Mouse (Mus musculus) forebrain, embryonic 10.5 days (tissue): ENCODE results near the gene Commd6. TPM values are rescaled to one million over a fixed set of nuclear protein-coding genes. Genes with fewer than 3 reads are reported as not detected.
"Not testable (repeated sequence)": the region's sequence is repeated elsewhere in the genome, so short reads cannot be mapped to it uniquely, and the experiment has no call there.

Experiments used
- DNase-seq: peaks from one replicate; pipeline ENCODE4 v3.0.0-alpha.2; 2017; ENCODE audit warnings: low spot score; ENCODE audit errors: extremely low spot score
- H3K27ac ChIP-seq: fragments of 300-500 bp; sonication (generic); 2 replicates; pipeline ENCODE4 v1.5.1; 2016; ENCODE audit warnings: mild to moderate bottlenecking
- H3K27me3 ChIP-seq: fragments of 300-500 bp; sonication (generic); 2 replicates; pipeline ENCODE4 v1.6.1; 2016; ENCODE audit warnings: mild to moderate bottlenecking; ENCODE audit not compliant: poor library complexity, severe bottlenecking
- H3K36me3 ChIP-seq: fragments of 300-500 bp; sonication (generic); replicated peaks from 2 replicates; pipeline ENCODE4 v1.6.1; 2016; ENCODE audit warnings: mild to moderate bottlenecking, moderate library complexity
- H3K4me1 ChIP-seq: fragments of 300-500 bp; sonication (generic); 2 replicates; pipeline ENCODE4 v1.6.1; 2016
- H3K4me3 ChIP-seq: fragments of 300-500 bp; sonication (generic); 2 replicates; pipeline ENCODE4 v1.5.1; 2016; ENCODE audit warnings: mild to moderate bottlenecking, moderate library complexity
- H3K9me3 ChIP-seq: fragments of 300-500 bp; sonication (generic); 2 replicates; pipeline ENCODE4 v1.6.1; 2016; ENCODE audit warnings: mild to moderate bottlenecking, moderate library complexity
- WGBS: fragments of 180-500 bp; shearing (Covaris S2); methylation state at CpG from one replicate; pipeline ENCODE4 v1.1.7; 2016; 5-methylcytosine and 5-hydroxymethylcytosine counted together
- polyA plus RNA-seq: library from polyadenylated mRNA; unstranded; fragments of >200 nt; fragmentation: Nextera tagmentation; extraction: Ambion mirVana; gene quantifications from 2 replicates; pipeline ENCODE4 v1.2.1, GENCODE M21; 2016

Gene Commd6
- polyA plus RNA-seq, 1 experiment from 2014 or later: 109 TPM

DNA sequence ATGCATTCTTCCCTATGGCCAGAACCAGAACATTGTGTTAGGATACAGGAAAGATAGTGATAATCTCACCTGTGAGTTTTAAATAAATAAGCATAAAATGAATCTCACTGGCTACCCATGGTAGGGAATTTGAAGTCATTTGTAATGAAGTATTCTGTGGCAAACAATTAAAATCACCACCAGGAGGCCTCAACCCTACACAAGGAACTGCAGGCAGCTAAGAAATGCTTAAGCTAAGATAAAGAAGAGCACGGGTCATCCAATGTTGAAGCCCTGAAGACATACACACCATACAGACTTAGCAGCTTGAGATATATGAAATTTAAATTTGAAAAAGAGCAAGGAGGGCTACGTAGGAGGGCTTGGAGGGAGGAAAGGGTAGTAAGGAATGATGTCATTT lies 34.6 kb downstream of the Commd6 start:
- H3K27ac ChIP-seq: no peak overlapping the region
- no peaks in the 10 kb centered on the region for H3K36me3 ChIP-seq
- no peak for DNase-seq
- WGBS: 77% methylated on average over 2 of the region's 2 CpGs
- H3K27me3 ChIP-seq: peaks cover 24% of the 10 kb centered on the region
- peaks cover 28% of the 10 kb centered on the region for H3K4me1 ChIP-seq
- H3K4me3 ChIP-seq: no peak overlapping the region
- no peaks in the 10 kb centered on the region for H3K9me3 ChIP-seq

- Histone ChIP-seq H3K27me3 (peaks cover 17% of the 10 kb centered on the region), H3K4me1 (peaks cover 15% of the 10 kb centered on the region), H3K27ac (no peak overlapping the region), H3K36me3 (no peaks in the 10 kb centered on the region), H3K4me3 (no peak overlapping the region), H3K9me3 (no peaks in the 10 kb centered on the region)
- no peak for DNase-seq
- WGBS: 66% methylated on average over 3 of the region's 3 CpGs
Observed at GRCm38 (mm10) chr14:101602851-101603250, 37.6 kb downstream of the Commd6 start.

GRCm38 (mm10) chr14:101597096-101597715 lies 43.3 kb downstream of the Commd6 start:
- H3K4me3 ChIP-seq: no peak overlapping the region
- no peaks in the 10 kb centered on the region for H3K36me3 ChIP-seq
- no peaks in the 10 kb centered on the region for H3K4me1 ChIP-seq
- DNase-seq: peak; percentile 13
- WGBS: 89% methylated on average over 13 of the region's 14 CpGs
- H3K27ac ChIP-seq: no peak overlapping the region
- no peaks in the 10 kb centered on the region for H3K27me3 ChIP-seq
- H3K9me3 ChIP-seq: no peaks in the 10 kb centered on the region

DNA sequence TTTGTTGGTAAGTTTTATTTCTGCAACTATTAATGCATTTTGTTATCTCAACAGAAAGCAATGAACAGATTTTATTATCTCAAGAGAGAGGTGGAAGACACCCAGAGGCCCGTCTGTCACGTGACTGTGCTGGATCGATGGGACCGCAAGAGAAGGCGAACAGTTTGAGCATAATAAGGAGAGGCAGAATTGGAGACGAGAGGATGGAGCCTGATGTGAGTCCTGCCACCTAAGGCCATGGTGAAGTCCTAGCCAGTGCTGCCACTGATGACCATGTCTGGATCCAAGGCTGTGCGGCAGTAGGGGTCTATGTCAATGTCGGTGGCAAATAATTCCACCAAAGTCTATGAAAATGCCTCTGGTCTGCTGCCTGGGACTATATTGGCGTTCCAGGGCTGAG lies 43.8 kb downstream of the Commd6 start:
- Histone ChIP-seq H3K9me3 (no peaks in the 10 kb centered on the region), H3K27ac (no peak overlapping the region), H3K4me1 (no peaks in the 10 kb centered on the region), H3K36me3 (no peaks in the 10 kb centered on the region), H3K27me3 (no peaks in the 10 kb centered on the region), H3K4me3 (no peak overlapping the region)
- 93% methylated on average over 9 of the region's 9 CpGs for WGBS
- DNase-seq: peak; percentile 1

GRCm38 (mm10) chr14:101595301-101596080 lies 45.0 kb downstream of the Commd6 start:
- Histone ChIP-seq H3K27ac (no peak overlapping the region), H3K4me3 (no peak overlapping the region), H3K4me1 (no peaks in the 10 kb centered on the region), H3K27me3 (no peaks in the 10 kb centered on the region), H3K9me3 (no peaks in the 10 kb centered on the region), H3K36me3 (no peaks in the 10 kb centered on the region)
- 93% methylated on average over 13 of the region's 13 CpGs for WGBS
- DNase-seq: no peak

GRCm38 (mm10) chr14:101594001-101594400 lies 46.5 kb downstream of the Commd6 start:
- H3K27ac ChIP-seq: no peak overlapping the region

DNA sequence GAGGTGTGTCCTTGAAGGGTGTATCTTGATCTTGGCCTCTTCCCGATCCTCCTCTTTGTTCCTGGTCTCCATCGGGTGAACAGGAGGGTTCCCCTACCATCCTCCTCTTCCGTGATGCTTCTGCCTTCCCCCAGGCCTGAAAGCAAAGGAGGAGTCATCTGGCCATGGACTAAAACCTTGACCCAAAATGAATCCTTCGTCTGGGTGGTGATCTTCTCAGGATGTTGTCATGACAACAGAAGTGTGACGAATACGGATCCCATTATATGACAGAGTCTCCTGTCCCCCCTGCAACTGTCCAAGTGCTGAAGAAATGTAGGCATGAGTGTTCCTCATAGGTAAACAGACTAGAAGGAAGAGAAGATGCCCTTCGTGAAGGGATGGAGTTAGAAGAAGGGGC lies 47.1 kb downstream of the Commd6 start:
- no peaks in the 10 kb centered on the region for H3K9me3 ChIP-seq

More at GRCm38 (mm10) chr14:101594001-101594400, 46.5 kb downstream of the Commd6 start:
- 86% methylated on average over 5 of the region's 5 CpGs for WGBS
- DNase-seq: no peak
- no peaks in the 10 kb centered on the region for H3K27me3 ChIP-seq
- H3K4me1 ChIP-seq: no peaks in the 10 kb centered on the region
- no peaks in the 10 kb centered on the region for H3K9me3 ChIP-seq
- H3K4me3 ChIP-seq: no peak overlapping the region
- no peaks in the 10 kb centered on the region for H3K36me3 ChIP-seq

GRCm38 (mm10) chr14:101591101-101591500 lies 49.4 kb downstream of the Commd6 start:
- 54% methylated on average over 5 of the region's 5 CpGs for WGBS
- DNase-seq: no peak
- Histone ChIP-seq H3K27me3 (no peaks in the 10 kb centered on the region), H3K4me1 (peaks cover 2% of the 10 kb centered on the region; the same call in 1 of the 2 replicates), H3K36me3 (no peaks in the 10 kb centered on the region), H3K9me3 (no peaks in the 10 kb centered on the region), H3K27ac (no peak overlapping the region), H3K4me3 (no peak overlapping the region)

More for the DNA sequence above, 47.1 kb downstream of the Commd6 start:
- DNase-seq: no peak
- Histone ChIP-seq H3K4me1 (no peaks in the 10 kb centered on the region), H3K27ac (no peak overlapping the region), H3K27me3 (no peaks in the 10 kb centered on the region), H3K4me3 (no peak overlapping the region), H3K36me3 (no peaks in the 10 kb centered on the region)
- 86% methylated on average over 7 of the region's 7 CpGs for WGBS

DNA sequence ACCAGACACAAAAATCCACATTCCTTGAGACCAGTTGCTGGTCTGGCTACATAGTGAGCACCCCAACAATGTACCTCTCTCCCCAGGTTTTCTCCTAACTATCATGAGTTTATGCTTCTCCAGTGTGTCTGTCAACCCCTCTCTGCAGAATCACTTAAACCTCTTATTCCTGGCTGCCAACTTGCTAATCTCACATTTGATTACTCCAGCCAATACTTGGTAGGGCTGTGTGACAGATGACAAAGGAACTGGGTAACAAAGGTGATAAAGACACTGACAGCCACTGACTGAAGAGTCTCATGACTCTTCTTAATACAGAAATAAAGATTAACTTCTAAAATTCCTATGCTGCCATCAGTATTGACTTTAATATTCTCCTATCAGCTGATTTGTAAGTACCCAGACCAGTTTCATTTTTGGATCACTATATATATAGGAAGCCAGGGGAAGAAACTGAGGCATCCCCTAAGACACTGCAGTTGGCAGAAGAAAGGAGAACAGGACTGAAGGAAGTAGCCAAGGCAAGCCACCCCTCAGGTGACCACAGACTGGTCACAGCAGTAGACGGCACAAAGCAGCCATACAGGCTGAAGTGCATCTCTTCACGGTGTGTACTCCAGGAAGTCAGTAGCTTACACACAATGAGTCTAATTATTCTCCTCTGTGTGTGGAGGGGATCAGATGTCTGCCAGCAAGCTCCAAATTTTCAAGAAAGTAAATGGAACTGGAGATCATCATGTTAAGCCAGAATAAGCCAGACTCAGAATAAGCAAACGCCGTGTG lies 52.1 kb downstream of the Commd6 start:
- not testable (repeated sequence) for DNase-seq, H3K27me3 ChIP-seq, H3K36me3 ChIP-seq, H3K4me3 ChIP-seq, H3K4me1 ChIP-seq, H3K9me3 ChIP-seq, H3K27ac ChIP-seq
- WGBS: 80% methylated on average over 3 of the region's 4 CpGs

DNA sequence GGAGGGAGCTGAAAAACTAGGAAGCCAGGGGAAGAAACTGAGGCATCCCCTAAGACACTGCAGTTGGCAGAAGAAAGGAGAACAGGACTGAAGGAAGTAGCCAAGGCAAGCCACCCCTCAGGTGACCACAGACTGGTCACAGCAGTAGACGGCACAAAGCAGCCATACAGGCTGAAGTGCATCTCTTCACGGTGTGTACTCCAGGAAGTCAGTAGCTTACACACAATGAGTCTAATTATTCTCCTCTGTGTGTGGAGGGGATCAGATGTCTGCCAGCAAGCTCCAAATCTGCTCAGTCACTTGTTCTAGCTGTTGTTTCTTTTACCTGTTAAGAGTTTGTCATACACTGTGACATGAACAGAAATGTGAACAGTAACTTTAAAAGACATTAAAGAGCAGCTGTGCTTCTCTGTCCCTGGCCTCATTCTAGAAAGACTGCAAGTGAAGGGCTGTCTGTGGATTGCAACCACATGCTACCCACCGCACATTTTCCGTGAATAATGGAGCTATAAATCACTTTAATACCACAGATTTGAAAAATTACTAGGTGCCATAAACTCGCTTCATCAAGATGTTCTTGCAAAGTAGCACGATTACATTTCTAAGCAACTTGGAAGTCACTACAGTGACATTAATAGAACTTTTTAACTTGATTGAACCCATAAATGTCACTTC lies 53.0 kb downstream of the Commd6 start:
- H3K9me3 ChIP-seq, H3K4me3 ChIP-seq, H3K27ac ChIP-seq, H3K36me3 ChIP-seq, H3K4me1 ChIP-seq, H3K27me3 ChIP-seq, DNase-seq: not testable (repeated sequence)
- WGBS: 73% methylated on average over 5 of the region's 6 CpGs

DNA sequence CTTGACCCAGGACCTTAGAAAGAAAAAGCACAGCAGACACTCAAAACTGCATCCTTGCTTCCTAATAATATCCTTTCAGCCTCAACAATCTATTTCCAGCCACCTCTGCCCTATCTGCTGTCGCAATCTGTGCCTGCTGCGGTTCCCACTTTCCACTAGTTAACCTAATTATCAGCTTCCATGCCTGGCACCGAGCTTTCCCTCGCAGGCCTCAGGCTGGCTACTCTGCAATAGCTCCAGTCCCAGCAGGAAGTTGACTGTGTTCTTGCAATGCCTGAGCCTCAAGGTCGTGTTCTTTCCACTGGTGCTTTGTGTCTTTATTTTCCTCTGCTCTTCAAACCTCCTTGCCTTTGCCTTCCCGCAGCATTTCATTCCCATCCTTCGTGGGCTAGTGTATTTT lies 54.4 kb downstream of the Commd6 start:
- H3K36me3 ChIP-seq: no peaks in the 10 kb centered on the region

More for the DNA sequence above, 54.4 kb downstream of the Commd6 start:
- H3K9me3 ChIP-seq: no peaks in the 10 kb centered on the region
- H3K4me3 ChIP-seq: no peak overlapping the region
- no peaks in the 10 kb centered on the region for H3K27me3 ChIP-seq
- peaks cover 3% of the 10 kb centered on the region; the same call in 1 of the 2 replicates for H3K4me1 ChIP-seq
- no peak overlapping the region for H3K27ac ChIP-seq
- WGBS: 72% methylated on average over 7 of the region's 7 CpGs
- no peak for DNase-seq
